Mouse (Mus musculus): ENCODE results near the gene Erc2. TPM values are rescaled to one million over a fixed set of nuclear protein-coding genes. Genes with fewer than 3 reads are reported as not detected.

Gene Erc2
- total RNA-seq, 2 experiments from 2014 or later: 203 to 224 TPM

- TF ChIP-seq CTCF (IDR thresholded peaks at IDR 0.05): no peak
- no peak for DNase-seq (ENCODE audit: extremely low spot score in 1 of 2, low spot score in 2 of 2)
- intact Hi-C loops (cut with DNase I): no loop called here
- H3K4me3 ChIP-seq: no peak overlapping the region
- no peak overlapping the region for H3K27ac ChIP-seq
Observed at GRCm38 (mm10) chr14:28331108-28331507, 708.9 kb downstream of the Erc2 start.

DNA sequence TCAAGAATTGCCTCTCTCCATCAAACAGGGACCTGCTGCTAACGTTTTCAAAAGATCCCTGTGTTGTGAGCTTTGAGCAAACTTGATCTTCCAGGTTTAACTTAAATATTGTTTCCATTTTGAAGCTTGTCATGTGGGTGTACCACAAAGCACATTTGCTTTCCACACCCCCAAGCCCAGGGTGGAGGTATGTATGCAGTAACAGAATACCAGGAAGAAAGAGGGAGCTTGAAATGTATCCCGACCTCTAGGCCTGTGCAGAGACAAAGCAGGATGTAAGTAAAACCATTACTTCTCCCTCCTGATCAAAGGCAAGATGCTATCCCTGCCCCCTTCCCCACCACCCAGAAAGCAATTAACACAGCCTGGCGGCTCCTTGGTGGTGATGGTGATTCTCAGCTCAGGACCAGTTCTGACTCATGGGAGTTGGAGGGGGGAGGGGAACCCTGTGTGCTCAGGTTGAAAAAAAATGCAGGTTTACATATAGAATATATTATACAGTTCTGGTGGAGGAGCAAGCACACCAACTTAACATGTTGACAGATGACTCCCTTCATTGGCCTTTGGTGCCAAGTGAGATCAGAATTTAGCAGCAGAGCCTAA lies 710.2 kb downstream of the Erc2 start:
- no peak for DNase-seq (ENCODE audit: extremely low spot score in 1 of 2, low spot score in 2 of 2)
- no peak for TF ChIP-seq CTCF (IDR thresholded peaks at IDR 0.05)
- Histone ChIP-seq H3K27ac (no peak overlapping the region; the same call in 1 of the 2 replicates), H3K4me3 (no peak overlapping the region)
- intact Hi-C loops (cut with DNase I): no loop called here

DNA sequence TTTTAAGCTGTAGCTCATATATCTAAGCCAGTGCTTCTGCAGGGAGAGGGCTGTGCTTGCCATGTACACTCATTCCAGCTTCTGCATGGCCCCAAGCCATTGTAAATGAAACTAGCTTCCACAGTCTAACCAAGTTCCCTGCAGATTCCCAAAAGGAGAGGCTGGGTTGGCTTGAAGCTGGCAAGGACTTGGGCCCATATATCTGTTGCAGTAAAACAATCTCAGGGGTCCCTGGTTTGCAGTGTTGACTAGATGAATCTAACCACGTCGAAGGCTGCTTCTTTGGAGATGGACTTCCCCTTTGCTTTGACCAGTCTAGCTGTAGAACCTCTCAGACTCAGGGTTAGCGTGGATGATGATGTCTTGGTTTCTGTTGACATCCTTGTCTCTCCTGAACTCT lies 716.9 kb downstream of the Erc2 start:
- TF ChIP-seq CTCF (IDR thresholded peaks at IDR 0.05): no peak
- DNase-seq (ENCODE audit: extremely low spot score in 1 of 2, low spot score in 2 of 2): no peak
- H3K4me3 ChIP-seq: no peak overlapping the region
- intact Hi-C loops (cut with DNase I): no loop called here
- H3K27ac ChIP-seq: no peak overlapping the region

- Histone ChIP-seq H3K4me3 (no peak overlapping the region), H3K27ac (no peak overlapping the region)
- intact Hi-C loops (cut with DNase I): no loop called here
Observed at GRCm38 (mm10) chr14:28349129-28349528, 726.9 kb downstream of the Erc2 start.

DNA sequence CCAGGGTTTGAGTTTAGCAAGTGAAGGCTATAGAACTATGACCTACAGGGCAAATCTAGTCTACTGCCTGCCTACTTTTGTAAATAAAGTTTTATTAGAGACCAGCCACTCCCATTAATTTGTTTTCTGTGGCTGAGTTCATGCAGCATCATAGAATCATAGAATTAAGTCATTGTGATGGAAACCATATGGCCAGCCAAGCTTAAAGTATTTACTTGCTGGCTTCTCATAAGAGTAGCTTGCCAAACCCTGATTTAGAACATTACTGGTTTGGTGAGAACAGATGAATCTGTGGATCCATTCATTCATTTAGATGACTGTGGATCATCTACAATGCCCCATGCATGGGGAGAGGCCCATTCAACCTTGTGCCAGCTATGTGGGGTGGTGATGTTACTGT lies 733.8 kb downstream of the Erc2 start:
- no peak for TF ChIP-seq CTCF (IDR thresholded peaks at IDR 0.05)

More at GRCm38 (mm10) chr14:28349129-28349528, 726.9 kb downstream of the Erc2 start:
- TF ChIP-seq CTCF (IDR thresholded peaks at IDR 0.05): no peak
- DNase-seq (ENCODE audit: extremely low spot score in 1 of 2, low spot score in 2 of 2): no peak

GRCm38 (mm10) chr14:28359502-28359901 lies 737.3 kb downstream of the Erc2 start:
- no peak for DNase-seq (ENCODE audit: extremely low spot score in 1 of 2, low spot score in 2 of 2)
- no peak overlapping the region for H3K27ac ChIP-seq
- TF ChIP-seq CTCF (IDR thresholded peaks at IDR 0.05): no peak
- H3K4me3 ChIP-seq: no peak overlapping the region
- intact Hi-C loops (cut with DNase I): no loop called here

More for the DNA sequence above, 733.8 kb downstream of the Erc2 start:
- H3K4me3 ChIP-seq: no peak overlapping the region
- H3K27ac ChIP-seq: no peak overlapping the region
- DNase-seq (ENCODE audit: extremely low spot score in 1 of 2, low spot score in 2 of 2): no peak
- intact Hi-C loops (cut with DNase I): no loop called here

GRCm38 (mm10) chr14:28359983-28360382 lies 737.8 kb downstream of the Erc2 start:
- intact Hi-C loops (cut with DNase I): no loop called here
- no peak for TF ChIP-seq CTCF (IDR thresholded peaks at IDR 0.05)
- Histone ChIP-seq H3K27ac (no peak overlapping the region), H3K4me3 (no peak overlapping the region)
- no peak for DNase-seq (ENCODE audit: extremely low spot score in 1 of 2, low spot score in 2 of 2)

GRCm38 (mm10) chr14:28362336-28362735 lies 740.1 kb downstream of the Erc2 start:
- DNase-seq (ENCODE audit: extremely low spot score in 1 of 2, low spot score in 2 of 2): no peak
- H3K4me3 ChIP-seq: no peak overlapping the region
- no peak for TF ChIP-seq CTCF (IDR thresholded peaks at IDR 0.05)
- intact Hi-C loops (cut with DNase I): no loop called here
- no peak overlapping the region for H3K27ac ChIP-seq

DNA sequence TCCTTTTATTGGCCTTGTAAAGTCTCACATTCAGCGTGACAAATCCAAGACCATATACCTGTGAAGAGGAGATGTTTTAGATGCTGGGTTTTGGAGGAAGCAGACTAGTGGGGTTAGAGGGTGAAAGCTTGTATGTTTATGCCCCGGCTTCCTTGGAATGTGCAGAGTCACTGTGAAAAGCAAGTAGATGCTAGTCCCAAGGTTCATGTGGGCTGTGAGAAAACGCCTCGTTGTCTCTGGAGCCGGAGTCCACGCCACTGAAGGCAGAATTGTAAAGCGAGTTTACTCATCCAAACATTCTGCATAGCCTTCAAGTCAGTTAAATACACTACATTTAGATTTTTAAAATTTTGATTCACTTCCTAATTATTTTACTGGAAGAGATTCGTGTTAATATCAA lies 748.5 kb downstream of the Erc2 start:
- H3K4me3 ChIP-seq: no peak overlapping the region
- intact Hi-C loops (cut with DNase I): no loop called here
- no peak overlapping the region for H3K27ac ChIP-seq
- no peak for TF ChIP-seq CTCF (IDR thresholded peaks at IDR 0.05)
- DNase-seq (ENCODE audit: extremely low spot score in 1 of 2, low spot score in 2 of 2): no peak

DNA sequence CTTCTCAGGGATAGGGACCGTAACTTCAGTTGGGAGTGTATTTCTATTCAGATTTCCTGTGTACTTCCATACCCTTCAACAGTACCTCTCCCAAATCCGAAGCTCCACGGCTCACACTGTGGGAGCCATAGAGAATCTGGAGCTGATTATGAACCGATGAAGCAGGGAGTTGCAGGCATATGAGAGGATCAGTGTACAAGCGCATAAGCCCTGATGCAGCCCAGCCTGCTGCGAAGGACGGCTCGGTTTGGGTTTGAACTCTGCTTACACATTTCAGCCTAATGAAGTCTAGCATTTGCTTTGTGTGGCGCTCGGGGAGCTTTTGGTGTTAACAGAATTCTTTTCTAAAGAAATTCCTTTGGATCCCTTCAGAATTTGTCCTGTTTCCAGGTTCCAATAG lies 749.4 kb downstream of the Erc2 start:
- Histone ChIP-seq H3K27ac (no peak overlapping the region), H3K4me3 (no peak overlapping the region)
- DNase-seq (ENCODE audit: extremely low spot score in 1 of 2, low spot score in 2 of 2): no peak
- intact Hi-C loops (cut with DNase I): no loop called here
- TF ChIP-seq CTCF (IDR thresholded peaks at IDR 0.05): no peak

DNA sequence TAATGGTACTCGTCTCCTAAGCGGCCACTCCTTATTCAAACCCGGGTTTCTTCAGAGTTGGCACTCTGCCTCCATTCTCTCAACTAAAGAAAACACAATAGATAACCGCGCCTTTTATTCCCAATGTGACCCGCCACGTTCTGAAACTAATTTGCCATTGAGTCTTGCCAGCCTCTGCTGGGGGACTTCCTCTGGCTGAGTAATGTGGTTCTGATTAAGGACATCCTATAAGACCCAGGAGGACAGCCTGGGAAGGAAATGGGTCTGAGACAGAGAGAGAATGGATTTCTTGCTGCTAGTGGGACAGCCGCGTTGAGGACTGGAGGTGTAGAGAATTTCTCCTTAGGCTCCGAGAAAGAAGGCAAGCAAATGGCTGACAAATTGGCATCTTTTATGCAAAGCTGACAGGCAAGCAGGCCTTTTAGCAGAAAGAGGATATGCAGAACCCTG lies 753.4 kb downstream of the Erc2 start:
- intact Hi-C loops (cut with DNase I): no loop called here
- Histone ChIP-seq H3K4me3 (no peak overlapping the region), H3K27ac (no peak overlapping the region)
- DNase-seq (ENCODE audit: extremely low spot score in 1 of 2, low spot score in 2 of 2): no peak
- no peak for TF ChIP-seq CTCF (IDR thresholded peaks at IDR 0.05)

DNA sequence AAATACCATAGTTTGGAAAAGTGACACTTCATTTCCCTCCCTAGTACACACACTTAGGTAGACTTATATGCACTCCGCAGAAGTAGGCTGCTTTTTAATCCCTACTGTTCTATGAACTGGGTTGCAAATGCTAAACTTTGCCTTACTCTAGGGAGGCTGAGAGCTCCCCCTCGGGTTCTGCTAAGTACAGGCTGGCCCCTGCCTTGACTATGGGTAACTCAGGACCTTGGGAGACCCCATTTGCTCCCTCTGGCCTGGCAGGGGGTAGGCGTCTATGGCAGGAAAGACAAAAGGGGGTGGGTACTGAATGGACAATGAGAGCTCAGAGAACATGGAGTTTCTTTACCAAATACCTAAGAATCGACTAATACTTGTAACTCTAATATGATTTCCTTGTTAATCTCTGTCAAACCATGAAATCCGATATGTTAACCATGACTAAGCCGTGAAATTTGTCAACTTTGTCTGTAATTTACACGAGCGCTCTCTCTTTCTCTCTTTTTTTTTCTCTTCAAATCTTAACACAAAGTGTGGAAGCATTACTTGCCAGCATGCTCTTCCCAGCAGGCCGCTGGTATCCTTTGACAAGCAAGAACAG lies 754.1 kb downstream of the Erc2 start:
- intact Hi-C loops (cut with DNase I): no loop called here
- TF ChIP-seq CTCF (IDR thresholded peaks at IDR 0.05): no peak
- no peak overlapping the region for H3K27ac ChIP-seq
- H3K4me3 ChIP-seq: no peak overlapping the region
- no peak for DNase-seq (ENCODE audit: extremely low spot score in 1 of 2, low spot score in 2 of 2)

- TF ChIP-seq CTCF (IDR thresholded peaks at IDR 0.05): no peak
- intact Hi-C loops (cut with DNase I): no loop called here
Observed at GRCm38 (mm10) chr14:28377519-28377918, 755.3 kb downstream of the Erc2 start.

More at GRCm38 (mm10) chr14:28377519-28377918, 755.3 kb downstream of the Erc2 start:
- Histone ChIP-seq H3K27ac (no peak overlapping the region), H3K4me3 (no peak overlapping the region)
- no peak for DNase-seq (ENCODE audit: extremely low spot score in 1 of 2, low spot score in 2 of 2)

Data from left cerebral cortex, adult 2 months (tissue).